Mouse (Mus musculus): ENCODE measurements around the gene Crim1. TPM values are rescaled to one million over a fixed set of nuclear protein-coding genes. Genes with fewer than 3 reads are reported as not detected.

Crim1 gene
- total and polyA plus RNA-seq, 3 experiments = 14.1 to 72.8 (median 21.9) TPM

DNA sequence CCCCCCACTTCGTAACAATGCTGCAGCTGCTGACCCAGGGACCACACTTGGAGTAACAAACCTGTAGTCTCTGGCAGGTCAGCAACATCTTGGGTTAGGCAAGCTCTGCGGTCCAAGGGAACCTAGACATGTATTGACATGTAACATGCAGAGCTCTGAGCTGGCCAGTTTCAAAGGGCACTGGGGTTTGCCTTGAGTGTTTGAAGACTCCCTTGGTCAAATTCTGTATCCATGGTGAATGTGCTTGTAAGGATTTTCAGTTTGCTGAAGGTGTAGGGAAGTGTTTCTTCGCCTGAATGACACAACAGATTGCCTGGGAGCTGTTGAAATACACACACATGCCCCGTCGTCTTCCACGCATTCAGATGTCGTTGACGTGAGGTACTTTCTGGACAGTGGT, 72.1 kb downstream of the Crim1 start (continued):
- TF ChIP-seq MXI1 (IDR thresholded peaks at IDR 0.05; ENCODE audit: low read depth, low read length) = no peak
- TF ChIP-seq SMC3 (IDR thresholded peaks at IDR 0.05; ENCODE audit: low read depth, low read length) = no peak
- TF ChIP-seq PAX5 (IDR thresholded peaks at IDR 0.05; ENCODE audit: low read length) = no peak

GRCm38 (mm10) chr17:78272713-78273483, 72.8 kb downstream of the Crim1 start:
- Histone ChIP-seq H3K4me3 (replicated peaks in 1 of 3; ENCODE audit: low read depth in 2 of 3, low read length in 2 of 3, poor library complexity in 1 of 3) (peak overlapping the region in 1 of 3 experiments; percentile 9), H3K79me2 (replicated peaks; ENCODE audit: control insufficient read depth, extremely low read depth, insufficient read depth, poor library complexity, severe bottlenecking) (peaks cover 40% of the 10 kb centered on the region), H3K27ac (ENCODE audit: insufficient read depth, low read depth) (peak overlapping the region; percentile 60), H3K9ac (ENCODE audit: insufficient read depth, low read depth) (peak overlapping the region; percentile 52), H3K4me2 (ENCODE audit: insufficient read depth, low read depth, poor library complexity, severe bottlenecking) (peak overlapping the region; percentile 23), H3K9me3 (replicated peaks; ENCODE audit: low read length) (no peaks in the 10 kb centered on the region), H3K27me3 (replicated peaks) (no peaks in the 10 kb centered on the region), H3K4me1 (ENCODE audit: control insufficient read depth in 1 of 2, insufficient read depth in 2 of 2) (peaks cover 21 to 68% of the 10 kb centered on the region in 2 experiments), H3K36me3 (replicated peaks in 1 of 2; ENCODE audit: control insufficient read depth in 1 of 2, insufficient read depth in 1 of 2, low read length in 1 of 2) (peaks cover 0 to 38% of the 10 kb centered on the region in 2 experiments)
- TF ChIP-seq JUN (IDR thresholded peaks at IDR 0.05; ENCODE audit: insufficient read depth, low read depth, low read length) (no peak), ZNF384 (IDR thresholded peaks at IDR 0.05; ENCODE audit: low read depth, low read length) (0 out of 2 replicates have a peak, but pooled peaks have one; percentile 23), RAD21 (IDR thresholded peaks at IDR 0.05; ENCODE audit: low read depth, low read length) (no peak), HCFC1 (IDR thresholded peaks at IDR 0.05; ENCODE audit: low read depth, low read length) (no peak; the same call in 1 of the 2 replicates), ELF1 (IDR thresholded peaks at IDR 0.05; ENCODE audit: low read depth, low read length) (no peak), MAZ (IDR thresholded peaks at IDR 0.05; ENCODE audit: low read depth, low read length) (no peak), NRF1 (IDR thresholded peaks at IDR 0.05; ENCODE audit: low read depth, low read length) (no peak), USF1 (IDR thresholded peaks at IDR 0.05; ENCODE audit: low read depth, low read length) (no peak), MYC (IDR thresholded peaks at IDR 0.05; ENCODE audit: low read depth, low read length) (no peak), TBP (conservative IDR thresholded peaks at IDR 0.05; ENCODE audit: low read depth, low read length) (no peak), POLR2A (IDR thresholded peaks at IDR 0.05; ENCODE audit: low read depth, low read length) (peak; percentile 14; the same call in 1 of the 2 replicates)
- in situ Hi-C loops (cut with MboI; ENCODE audit: low pct_ligation_motif_present, low pct_unique_long_range_greater_than_20kb, low sequenced_read_pairs) = no loop called here
- dilution Hi-C loops (cut with MboI; ENCODE audit: extremely low pct_ligation_motif_present, extremely low pct_unique_long_range_greater_than_20kb, low sequenced_read_pairs) = no loop called here
- no peak for DNase-seq (ENCODE audit: extremely low read depth)

DNA sequence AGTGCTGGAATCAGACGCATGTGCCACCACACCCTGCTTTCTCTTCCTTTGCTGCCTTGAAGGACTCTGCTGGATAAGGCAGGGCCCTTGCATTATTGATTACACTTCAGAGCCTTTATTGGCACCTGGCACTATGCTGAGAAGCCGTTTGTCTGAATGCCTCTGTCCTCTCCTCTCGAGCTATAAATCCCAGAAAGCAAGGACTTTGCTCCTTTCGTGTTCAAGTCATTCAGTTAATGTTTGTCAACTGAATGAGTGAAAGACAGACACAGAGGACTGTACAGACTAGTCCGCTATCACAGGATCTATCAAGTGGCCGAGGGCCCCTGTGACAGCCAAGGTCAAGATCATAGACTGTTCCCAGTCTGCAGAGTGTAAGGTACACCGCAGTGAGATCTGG, 73.8 kb downstream of the Crim1 start:
- Histone ChIP-seq H3K4me1 (ENCODE audit: control insufficient read depth in 1 of 2, insufficient read depth in 2 of 2) (peaks cover 16 to 59% of the 10 kb centered on the region in 2 experiments), H3K27me3 (replicated peaks) (no peaks in the 10 kb centered on the region), H3K79me2 (replicated peaks; ENCODE audit: control insufficient read depth, extremely low read depth, insufficient read depth, poor library complexity, severe bottlenecking) (peaks cover 46% of the 10 kb centered on the region), H3K9ac (ENCODE audit: insufficient read depth, low read depth) (peak overlapping the region; percentile 52), H3K36me3 (replicated peaks in 1 of 2; ENCODE audit: control insufficient read depth in 1 of 2, insufficient read depth in 1 of 2, low read length in 1 of 2) (peaks cover 3 to 39% of the 10 kb centered on the region in 2 experiments), H3K4me3 (replicated peaks in 1 of 3; ENCODE audit: low read depth in 2 of 3, low read length in 2 of 3, poor library complexity in 1 of 3) (peak overlapping the region in 1 of 3 experiments; percentile 30), H3K4me2 (ENCODE audit: insufficient read depth, low read depth, poor library complexity, severe bottlenecking) (peak overlapping the region; percentile 86), H3K27ac (ENCODE audit: insufficient read depth, low read depth) (peak overlapping the region; percentile 72), H3K9me3 (replicated peaks; ENCODE audit: low read length) (no peaks in the 10 kb centered on the region)
- in situ Hi-C loops (cut with MboI; ENCODE audit: low pct_ligation_motif_present, low pct_unique_long_range_greater_than_20kb, low sequenced_read_pairs) = no loop called here
- dilution Hi-C loops (cut with MboI; ENCODE audit: extremely low pct_ligation_motif_present, extremely low pct_unique_long_range_greater_than_20kb, low sequenced_read_pairs) = no loop called here
- no peak for TF ChIP-seq GABPA (IDR thresholded peaks at IDR 0.05; ENCODE audit: insufficient replicate concordance, low read depth, low read length)
- TF ChIP-seq TCF12 (IDR thresholded peaks at IDR 0.05; ENCODE audit: low read depth, low read length) = no peak
- TF ChIP-seq ZKSCAN1 (IDR thresholded peaks at IDR 0.05; ENCODE audit: borderline replicate concordance, low read depth, low read length) = no peak
- no peak for TF ChIP-seq TBP (conservative IDR thresholded peaks at IDR 0.05; ENCODE audit: low read depth, low read length)
- no peak for TF ChIP-seq ZNF384 (IDR thresholded peaks at IDR 0.05; ENCODE audit: low read depth, low read length)
- TF ChIP-seq MAX (IDR thresholded peaks at IDR 0.05; ENCODE audit: low read length) = no peak
- no peak for TF ChIP-seq ELF1 (IDR thresholded peaks at IDR 0.05; ENCODE audit: low read depth, low read length)
- TF ChIP-seq MEF2A (IDR thresholded peaks at IDR 0.05; ENCODE audit: borderline replicate concordance, low read depth, low read length) = no peak
- TF ChIP-seq UBTF (IDR thresholded peaks at IDR 0.05; ENCODE audit: low read depth, low read length) = no peak
- TF ChIP-seq MYC (IDR thresholded peaks at IDR 0.05; ENCODE audit: low read depth, low read length) = no peak
- no peak for TF ChIP-seq MAZ (IDR thresholded peaks at IDR 0.05; ENCODE audit: low read depth, low read length)
- TF ChIP-seq JUN (IDR thresholded peaks at IDR 0.05; ENCODE audit: insufficient read depth, low read depth, low read length) = no peak
- no peak for TF ChIP-seq POLR2A (IDR thresholded peaks at IDR 0.05; ENCODE audit: low read depth, low read length)
- TF ChIP-seq USF2 (conservative IDR thresholded peaks at IDR 0.05; ENCODE audit: low read depth, low read length) = no peak
- TF ChIP-seq JUND (conservative IDR thresholded peaks at IDR 0.05; ENCODE audit: low read depth, low read length) = no peak
- TF ChIP-seq CHD2 (IDR thresholded peaks at IDR 0.05; ENCODE audit: low read length) = no peak
- TF ChIP-seq MXI1 (IDR thresholded peaks at IDR 0.05; ENCODE audit: low read depth, low read length) = no peak
- no peak for TF ChIP-seq HCFC1 (IDR thresholded peaks at IDR 0.05; ENCODE audit: low read depth, low read length)
- no peak for TF ChIP-seq CTCF (conservative IDR thresholded peaks at IDR 0.05 in 1 of 2, IDR thresholded peaks at IDR 0.05 in 1 of 2; ENCODE audit: low read depth in 2 of 2, low read length in 2 of 2)
- DNase-seq (ENCODE audit: extremely low read depth) = no peak

All from CH12.LX (cell line).